Mouse (Mus musculus) neutrophil, adult 59 days (primary cell): ENCODE measurements around the gene Uqcr11. TPM values are rescaled to one million over a fixed set of nuclear protein-coding genes. Genes with fewer than 3 reads are reported as not detected.

Source experiments
- total RNA-seq, 2 experiments: library from RNA; stranded (reverse); gene quantifications; 1 replicate in 1 of 2; 2 replicates in 1 of 2; pipeline ENCODE4 v1.2.4; 2023

The Uqcr11 gene
- 10 to 100 TPM; 90.5 to 97.7 TPM for total RNA-seq

DNA sequence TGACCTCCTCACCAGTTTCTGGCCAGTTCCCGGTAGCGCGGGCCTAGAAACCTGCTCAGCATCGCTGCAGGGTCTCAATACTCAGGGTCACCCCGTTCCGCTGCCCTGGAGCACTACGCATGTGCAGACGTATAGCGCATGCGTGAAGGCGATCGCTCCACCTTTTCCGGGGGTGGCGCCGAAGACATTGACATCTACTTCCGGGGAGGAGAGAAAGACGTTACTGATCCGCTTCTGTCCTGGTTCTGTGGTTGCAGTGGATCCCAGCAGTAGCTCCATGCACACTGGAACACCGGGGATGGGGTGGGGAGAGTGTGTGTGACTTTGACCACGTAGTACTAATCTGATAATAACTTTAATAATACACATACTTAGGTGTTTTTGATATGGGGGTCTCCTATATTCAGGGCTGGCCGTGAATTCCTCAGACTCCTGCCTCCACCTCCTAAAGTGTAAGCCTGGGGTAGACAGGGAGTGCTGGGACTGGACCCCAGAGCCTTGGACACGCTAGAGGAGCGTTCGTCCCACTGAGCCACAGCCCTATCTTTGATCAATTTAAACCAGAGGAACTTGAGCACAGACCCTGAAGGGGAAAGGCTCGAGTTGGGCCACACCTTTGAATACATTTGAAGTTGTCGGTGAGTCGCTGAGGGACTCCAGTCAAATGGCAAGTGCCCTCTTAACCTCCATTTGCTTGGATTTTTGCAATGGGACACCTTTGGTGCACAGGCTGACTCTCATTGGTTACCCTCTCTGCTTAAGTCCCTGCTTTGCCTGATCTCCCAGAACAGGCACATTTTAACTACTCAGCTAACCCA is at the start of gene Uqcr11:
TSS of gene Uqcr11 (minus strand) at position 147 of the 818 bp plus-strand sequence.

DNA sequence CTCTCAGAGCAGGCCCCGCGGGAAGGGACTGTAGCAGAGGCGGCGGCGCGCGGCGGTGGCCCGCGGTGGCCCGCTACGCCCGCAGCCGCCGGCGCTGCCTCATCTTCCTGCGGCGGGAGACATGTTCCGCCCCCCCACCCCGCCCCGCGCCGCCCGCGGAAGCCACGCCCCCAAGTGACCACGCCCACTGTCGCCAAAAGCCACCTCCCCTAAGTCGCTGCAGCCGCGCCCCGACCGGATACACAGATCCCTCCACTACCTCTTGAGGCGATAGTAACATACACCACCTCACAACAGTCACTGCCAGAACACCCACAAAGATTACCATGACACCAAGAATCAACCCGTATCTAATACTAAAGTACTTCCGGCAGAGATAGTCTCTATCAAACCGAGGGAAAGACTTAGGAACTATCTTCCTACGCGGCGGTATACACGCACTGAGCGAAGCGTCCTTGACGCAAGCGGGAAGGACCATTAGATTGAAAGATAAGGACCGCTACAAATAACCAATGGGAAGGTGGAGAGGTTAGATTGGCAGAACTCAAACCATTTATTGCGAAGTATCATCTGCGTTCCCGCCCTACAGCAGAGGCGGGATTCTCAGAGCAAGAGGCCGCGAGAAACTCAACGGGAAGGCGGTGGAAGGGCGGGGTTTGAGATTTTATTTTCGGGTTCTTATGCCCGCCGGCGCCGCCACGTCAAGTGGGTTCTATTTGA is 27.0 kb upstream of the Uqcr11 start, which contains the start of gene Tcf3:
TSS of gene Tcf3 (minus strand) at position 135 of the 720 bp plus-strand sequence.

DNA sequence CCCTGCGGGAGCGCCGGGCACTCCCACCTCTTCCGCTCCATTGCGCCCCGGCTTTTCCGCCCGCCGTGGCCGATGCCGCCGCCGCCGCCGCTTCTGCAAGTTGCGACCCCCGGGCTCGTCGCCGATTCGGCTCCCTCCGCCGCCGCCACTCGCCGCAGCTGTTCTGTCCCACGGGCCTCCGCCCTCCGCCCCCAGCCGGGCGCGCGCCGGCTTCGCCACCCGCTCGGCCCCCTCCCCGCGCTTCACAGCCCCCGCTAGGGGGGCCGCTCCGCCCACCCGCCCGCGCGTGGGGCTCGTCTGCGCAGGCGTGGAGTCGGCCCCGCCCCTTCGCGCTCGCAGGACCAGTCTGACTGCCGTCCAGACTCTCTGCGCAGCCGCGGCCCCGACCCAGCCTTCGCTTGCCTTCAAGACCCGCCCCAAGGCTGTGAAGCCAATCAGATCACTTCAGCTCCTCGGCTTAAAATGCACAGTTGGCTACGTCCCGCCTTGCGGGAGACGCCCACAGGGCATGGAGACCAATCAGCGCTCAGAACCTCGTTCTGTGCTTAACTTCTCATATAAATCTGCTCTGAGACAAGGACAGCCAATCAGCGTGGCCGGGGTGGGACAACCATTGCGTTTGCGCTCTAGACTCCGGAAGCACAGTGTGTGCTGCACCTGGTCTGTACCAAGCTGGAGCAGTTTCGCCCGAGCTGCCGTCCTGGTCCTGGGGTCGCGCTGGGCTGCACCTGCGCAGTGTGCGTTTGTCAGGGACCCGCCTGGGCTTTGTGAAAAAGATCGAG is 7.2 kb downstream of the Uqcr11 start, which contains the start of gene Mbd3:
TSS of gene Mbd3 (minus strand) at position 360 of the 782 bp plus-strand sequence.

DNA sequence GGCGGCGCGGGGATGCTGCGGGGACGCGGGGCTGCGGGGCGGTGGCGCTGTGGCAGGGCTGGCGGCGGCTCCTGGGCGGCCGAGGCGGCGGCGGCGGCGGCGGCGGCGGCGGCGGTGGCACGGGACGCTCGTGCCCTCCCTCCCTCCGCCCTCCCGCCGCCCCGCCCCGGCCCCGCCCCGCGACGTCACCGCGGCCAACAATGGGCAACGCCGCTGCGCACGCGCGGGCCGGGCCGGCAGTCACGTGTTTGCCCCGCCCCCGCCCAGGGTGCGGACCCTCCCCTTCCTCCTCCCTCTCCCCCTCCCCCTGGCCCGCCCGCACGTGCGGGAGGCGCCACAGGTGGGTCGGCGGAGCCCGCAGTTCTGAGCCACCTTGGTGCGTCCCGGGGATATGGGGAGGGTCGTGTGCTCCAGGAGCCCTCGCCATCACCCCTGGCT is 19.1 kb downstream of the Uqcr11 start, which contains the start of gene Mex3d:
TSS of gene Mex3d (minus strand) at position 138 of the 438 bp plus-strand sequence.

DNA sequence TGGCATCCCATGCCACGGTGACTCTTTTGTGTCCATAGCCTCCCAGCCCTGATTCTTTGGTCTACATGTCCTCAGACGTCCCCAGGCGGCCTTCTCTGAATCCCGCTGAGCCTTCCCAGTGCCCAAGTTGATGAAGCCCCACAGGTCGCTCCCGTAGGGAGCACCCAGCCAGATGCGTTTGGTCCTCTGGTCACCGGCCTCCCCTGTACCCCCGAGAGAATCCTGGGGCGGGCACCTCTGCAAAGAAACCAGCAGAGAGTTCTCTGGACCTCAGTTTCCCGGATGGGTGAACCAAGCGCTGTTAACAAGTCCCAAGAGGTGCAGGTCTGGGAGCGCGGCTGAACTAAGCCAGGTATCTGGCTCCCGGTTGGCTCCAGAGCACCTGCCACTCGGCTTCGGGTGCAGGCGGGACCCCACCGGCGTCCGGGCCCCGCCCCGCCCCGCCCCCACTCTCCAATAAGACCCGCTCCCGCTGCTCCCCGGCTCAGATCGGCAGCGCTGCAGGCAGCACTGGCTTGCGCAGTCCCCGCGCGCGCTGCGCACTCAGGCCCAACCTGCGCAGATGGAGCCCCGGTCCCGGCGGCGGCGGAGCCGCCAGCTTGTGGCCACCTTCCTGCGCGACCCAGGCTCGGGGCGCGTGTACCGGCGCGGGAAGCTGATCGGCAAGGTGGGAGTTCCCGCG is 50.5 kb downstream of the Uqcr11 start, which contains the start of gene Plk5:
TSS of gene Plk5 (plus strand) at position 459 of the 682 bp plus-strand sequence.

Other genes with a start within 250 kb of the Uqcr11 start
- gene Cirbp, start 240.8 kb downstream of the Uqcr11 start, total RNA-seq = 10 to 100 TPM; 41.6 to 50.1 TPM
- 1 to 10 TPM; 5.1 to 7.1 TPM for gene 1600002K03Rik, start 233.9 kb downstream of the Uqcr11 start, total RNA-seq
- gene Efna2, start 227.3 kb downstream of the Uqcr11 start, total RNA-seq = not detected
- 10 to 100 TPM; 27.7 to 35.4 TPM for gene Mum1, start 180.4 kb downstream of the Uqcr11 start, total RNA-seq
- gene Ndufs7, start 157.7 kb downstream of the Uqcr11 start, total RNA-seq = 10 to 100 TPM; 57.5 to 61.4 TPM
- gene Gamt, start 145.8 kb downstream of the Uqcr11 start, total RNA-seq = 1 to 10 TPM; 5.3 to 7.9 TPM
- gene Dazap1, start 145.3 kb downstream of the Uqcr11 start, total RNA-seq = 10 to 100 TPM; 92.4 to 98.1 TPM
- gene Rps15, start 114.4 kb downstream of the Uqcr11 start, total RNA-seq = 100 to 1,000 TPM; 825 to 854 TPM
- not detected for gene Apc2, start 110.9 kb downstream of the Uqcr11 start, total RNA-seq
- 10 to 100 TPM; 27.3 to 33.6 TPM for gene 2310011J03Rik, start 86.3 kb downstream of the Uqcr11 start, total RNA-seq
- gene Pcsk4, start 77.3 kb downstream of the Uqcr11 start, total RNA-seq = under 1 TPM in 1 of 2 experiments, not detected in 1; 0.60 TPM
- gene Reep6, start 76.9 kb downstream of the Uqcr11 start, total RNA-seq = 1 to 10 TPM; 1.0 to 1.7 TPM
- under 1 TPM in 1 of 2 experiments, not detected in 1; 0.71 TPM for gene Adamtsl5, start 58.4 kb downstream of the Uqcr11 start, total RNA-seq
- gene Plk5, start 50.4 kb downstream of the Uqcr11 start, total RNA-seq = not detected
- 1 to 10 TPM; 2.2 to 4.0 TPM for gene Mex3d, start 19.2 kb downstream of the Uqcr11 start, total RNA-seq
- 10 to 100 TPM; 51.7 to 52.3 TPM for gene Mbd3, start 7.3 kb downstream of the Uqcr11 start, total RNA-seq
- gene Tcf3, start 26.8 kb upstream of the Uqcr11 start, total RNA-seq = 10 to 100 TPM; 52.0 to 52.8 TPM
- not detected for gene Onecut3, start 88.0 kb upstream of the Uqcr11 start, total RNA-seq
- gene Atp8b3, start 132.3 kb upstream of the Uqcr11 start, total RNA-seq = not detected
- gene Rexo1, start 154.7 kb upstream of the Uqcr11 start, total RNA-seq = 10 to 100 TPM; 57.9 to 70.1 TPM
- gene Klf16, start 170.5 kb upstream of the Uqcr11 start, total RNA-seq = 1 to 10 TPM; 8.1 to 9.0 TPM
- 10 to 100 TPM; 49.2 to 49.7 TPM for gene Abhd17a, start 183.5 kb upstream of the Uqcr11 start, total RNA-seq
- gene Scamp4, start 196.0 kb upstream of the Uqcr11 start, total RNA-seq = 10 to 100 TPM; 10.7 to 11.9 TPM
- 1 to 10 TPM; 1.4 to 3.0 TPM for gene Adat3, start 196.1 kb upstream of the Uqcr11 start, total RNA-seq
- 1 to 10 TPM in 1 of 2 experiments, under 1 TPM in 1; 0.69 to 1.1 TPM for gene Gm49322, start 199.2 kb upstream of the Uqcr11 start, total RNA-seq
- gene Csnk1g2, start 216.0 kb upstream of the Uqcr11 start, total RNA-seq = 100 to 1,000 TPM; 131 TPM